Mouse (Mus musculus) gastrocnemius, postnatal 4 days (tissue): Measurements from ENCODE around the gene Awat1. TPM values are rescaled to one million over a fixed set of nuclear protein-coding genes. Genes with fewer than 3 reads are reported as not detected.

ENCODE experiments used
- DNase-seq, 2 experiments: peaks; one replicate each; pipeline ENCODE4 v3.0.0; 2021 to 2022; ENCODE audit warnings: low spot score in 2 of 2, mixed read lengths in 2 of 2
- long read RNA-seq, 2 experiments: library from polyadenylated mRNA; stranded (forward); transcript quantifications; one replicate each; pipeline ENCODE4 v2.0.0; 2021
- total RNA-seq, 2 experiments: library from RNA; stranded (reverse); gene quantifications; 2 replicates each; pipeline ENCODE4 v1.2.3; 2021

Gene Awat1
- not detected for total RNA-seq
- long read RNA-seq, experiment 1, partial matches to known transcripts, result 0 of 4 reads
- long read RNA-seq, experiment 1, other reads (novel, unspliced or antisense), result 0 of 4 reads
- long read RNA-seq, experiment 2, result 0 reads

GRCm38 (mm10) chrX:100571951-100572350, at the start of gene Awat1:
TSS of gene Awat1 (plus strand) at chrX:100572251.
- DNase-seq, result no peak

GRCm38 (mm10) chrX:100524471-100524870, 47.6 kb upstream of the Awat1 start, which contains the start of gene Dgat2l6:
TSS of gene Dgat2l6 (plus strand) at chrX:100524838.
- no peak for DNase-seq

- DNase-seq, result no peak
Measured at GRCm38 (mm10) chrX:100556026-100556425, 16.0 kb upstream of the Awat1 start.

- no peak for DNase-seq
Measured at GRCm38 (mm10) chrX:100565696-100566095, 6.4 kb upstream of the Awat1 start.

- no peak for DNase-seq
Measured at GRCm38 (mm10) chrX:100594791-100595190, 22.7 kb downstream of the Awat1 start, which contains the start of gene P2ry4. TSS of gene P2ry4 (minus strand) at chrX:100594869.

- peak in 1 of 2 experiments; percentile 11 for DNase-seq
Measured at GRCm38 (mm10) chrX:100597439-100597838, 25.4 kb downstream of the Awat1 start.

- no peak for DNase-seq
Measured at GRCm38 (mm10) chrX:100599755-100600154, 27.7 kb downstream of the Awat1 start.

- no peak for DNase-seq
Measured at GRCm38 (mm10) chrX:100605314-100605713, 33.3 kb downstream of the Awat1 start, which contains the start of gene Arr3. TSS of gene Arr3 (plus strand) at chrX:100605497.

GRCm38 (mm10) chrX:100618488-100618887, 46.4 kb downstream of the Awat1 start:
- DNase-seq, result no peak

- DNase-seq, result no peak
Measured at GRCm38 (mm10) chrX:100621366-100621765, 49.3 kb downstream of the Awat1 start.

GRCm38 (mm10) chrX:100624242-100624641, 52.2 kb downstream of the Awat1 start:
- no peak for DNase-seq

- no peak for DNase-seq
Measured at GRCm38 (mm10) chrX:100625146-100625545, 53.1 kb downstream of the Awat1 start.

GRCm38 (mm10) chrX:100625546-100625801, 53.4 kb downstream of the Awat1 start, which contains the start of gene Kif4:
TSS of gene Kif4 (plus strand) at chrX:100625737.
- no peak for DNase-seq

GRCm38 (mm10) chrX:100625802-100626793, 54.0 kb downstream of the Awat1 start, which contains the start of gene Pdzd11:
TSS of gene Pdzd11 (minus strand) at chrX:100626568.
- peak; percentile 64 to 86 for DNase-seq

Other genes starting within 250 kb of the Awat1 start
- gene Otud6a, start 143.2 kb upstream of the Awat1 start, total RNA-seq, result not detected
- under 1 TPM; 0.16 to 0.29 TPM for gene Awat2, start 129.5 kb upstream of the Awat1 start, total RNA-seq
- gene Igbp1, start 78.0 kb upstream of the Awat1 start, total RNA-seq, result 10 to 100 TPM; 46.7 to 55.1 TPM
- under 1 TPM in 1 of 2 experiments, not detected in 1; 0.07 TPM for gene Dgat2l6, start 47.4 kb upstream of the Awat1 start, total RNA-seq
- gene P2ry4, start 22.6 kb downstream of the Awat1 start, total RNA-seq, result not detected
- gene Arr3, start 33.2 kb downstream of the Awat1 start, total RNA-seq, result not detected
- 10 to 100 TPM in 1 of 2 experiments, 1 to 10 TPM in 1; 9.3 to 10.4 TPM for gene Kif4, start 53.5 kb downstream of the Awat1 start, total RNA-seq
- 10 to 100 TPM; 29.0 to 33.1 TPM for gene Pdzd11, start 54.3 kb downstream of the Awat1 start, total RNA-seq
- 1 to 10 TPM; 1.6 to 1.8 TPM for gene Gdpd2, start 157.6 kb downstream of the Awat1 start, total RNA-seq
- gene Dlg3, start 195.5 kb downstream of the Awat1 start, total RNA-seq, result 1 to 10 TPM; 4.8 to 7.7 TPM